Mouse (Mus musculus): ENCODE measurements around the gene Gpx8.

DNA sequence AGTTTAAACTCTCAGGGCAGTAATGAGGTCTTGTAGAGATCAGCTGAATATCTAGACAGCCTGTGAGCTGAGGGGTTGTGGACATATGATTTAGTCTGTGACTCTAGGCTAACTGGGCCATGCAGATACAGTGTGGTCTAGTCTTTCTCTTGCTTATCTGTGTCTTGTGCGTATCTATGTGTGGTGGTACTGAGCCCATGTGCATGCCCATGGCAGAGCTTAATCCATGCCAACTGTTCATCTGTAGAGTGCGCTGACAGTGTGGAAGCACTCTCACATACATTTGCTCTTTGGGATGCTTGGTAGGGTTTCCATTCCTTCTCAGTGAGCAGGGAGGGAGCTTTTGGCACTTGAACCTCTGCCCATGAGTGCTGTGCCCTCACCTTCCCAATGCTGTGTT lies 24.7 kb downstream of the Gpx8 start:
- TF ChIP-seq CTCF (conservative IDR thresholded peaks at IDR 0.05; ENCODE audit: low read length) (no peak), NANOG (IDR thresholded peaks at IDR 0.05; ENCODE audit: borderline replicate concordance, low read length) (no peak)

Measured in E14TG2a.4 (cell line).